In genomic region chr9:62531459-62532275, GRCm38 (mm10) we compare ENCODE assay signal across 8 mouse cellular contexts. TPM values are rescaled to one million over a fixed set of nuclear protein-coding genes. Genes with fewer than 3 reads are reported as not detected.
DNase-seq lines count a peak whose midpoint lies in the region; ATAC-seq lines count a peak whose summit lies in the region.

No protein-coding gene starts in this region.

- H3K9me3 ChIP-seq in kidney, embryonic 16.5 days (ENCODE audit: low read length) = no peaks in the 10 kb centered on the region
- no peaks in the 10 kb centered on the region for H3K9me3 ChIP-seq in intestine, embryonic 16.5 days (ENCODE audit: control insufficient read depth, low read length)
- H3K9me3 ChIP-seq in lung, embryonic 16.5 days (ENCODE audit: control insufficient read depth, low read length) = no peaks in the 10 kb centered on the region

- H3K9ac ChIP-seq in kidney, embryonic 16.5 days (replicated peaks; ENCODE audit: low read length) = peak overlapping the region; percentile 56
- peak overlapping the region; percentile 48 for H3K9ac ChIP-seq in intestine, embryonic 16.5 days (ENCODE audit: low read depth, low read length)
- peak overlapping the region; percentile 50 for H3K9ac ChIP-seq in lung, embryonic 16.5 days (ENCODE audit: low read length)

- no peak for DNase-seq in kidney, adult 9 months
- DNase-seq in cerebellum, postnatal 10 days = peak; percentile 83 to 84
- peak; percentile 59 for DNase-seq in gastrocnemius, postnatal 10 days
- DNase-seq in right cerebral cortex, postnatal 14 days = peak; percentile 58
- no peak for DNase-seq in urinary bladder, adult 2 months (ENCODE audit: low spot score)

- H3K4me2 ChIP-seq in kidney, embryonic 16.5 days (replicated peaks; ENCODE audit: low read depth, low read length) = 0 out of 2 replicates have a peak overlapping the region, but pooled peaks have one; percentile 7
- H3K4me2 ChIP-seq in intestine, embryonic 16.5 days (ENCODE audit: low read depth, low read length) = peak overlapping the region; percentile 1; the same call in 1 of the 2 replicates
- 0 out of 2 replicates have a peak overlapping the region, but pooled peaks have one; percentile 7 for H3K4me2 ChIP-seq in lung, embryonic 16.5 days (ENCODE audit: low read depth, low read length)

- no peak overlapping the region for H3K4me3 ChIP-seq in kidney, embryonic 16.5 days (ENCODE audit: low read length)
- H3K4me3 ChIP-seq in intestine, embryonic 16.5 days (ENCODE audit: low read length) = no peak overlapping the region
- H3K4me3 ChIP-seq in lung, embryonic 16.5 days (ENCODE audit: low read length) = no peak overlapping the region

- H3K27me3 ChIP-seq in kidney, embryonic 16.5 days (ENCODE audit: insufficient read depth, low read length) = 0 out of 2 replicates have a peak, but pooled peaks cover 5% of the 10 kb centered on the region
- H3K27me3 ChIP-seq in intestine, embryonic 16.5 days (replicated peaks; ENCODE audit: control insufficient read depth, insufficient read depth, low read length) = peaks cover 6% of the 10 kb centered on the region; the same call in 1 of the 2 replicates
- H3K27me3 ChIP-seq in lung, embryonic 16.5 days (ENCODE audit: control insufficient read depth, insufficient read depth, low read depth, low read length) = no peaks in the 10 kb centered on the region

- H3K36me3 ChIP-seq in kidney, embryonic 16.5 days (ENCODE audit: insufficient read depth, low read length) = no peaks in the 10 kb centered on the region
- no peaks in the 10 kb centered on the region for H3K36me3 ChIP-seq in intestine, embryonic 16.5 days (ENCODE audit: control insufficient read depth, insufficient read depth, low read length)
- no peaks in the 10 kb centered on the region for H3K36me3 ChIP-seq in lung, embryonic 16.5 days (ENCODE audit: control insufficient read depth, insufficient read depth, low read length)

- H3K27ac ChIP-seq in kidney, embryonic 16.5 days (ENCODE audit: low read length) = peak overlapping the region; percentile 80
- H3K27ac ChIP-seq in intestine, embryonic 16.5 days (ENCODE audit: low read length) = peak overlapping the region; percentile 3
- peak overlapping the region; percentile 90 for H3K27ac ChIP-seq in lung, embryonic 16.5 days (ENCODE audit: low read length)

- peaks cover 43% of the 10 kb centered on the region for H3K4me1 ChIP-seq in kidney, embryonic 16.5 days (ENCODE audit: insufficient read depth, low read length)
- H3K4me1 ChIP-seq in intestine, embryonic 16.5 days (ENCODE audit: control insufficient read depth, insufficient read depth, low read length) = peaks cover 21% of the 10 kb centered on the region
- peaks cover 44% of the 10 kb centered on the region for H3K4me1 ChIP-seq in lung, embryonic 16.5 days (replicated peaks; ENCODE audit: control insufficient read depth, insufficient read depth, low read length)

- ATAC-seq in kidney, embryonic 16.5 days (ENCODE audit: low FRiP score, low TSS enrichment) = peak; percentile 77
- ATAC-seq in intestine, embryonic 16.5 days = peak; percentile 42
- peak; percentile 55 for ATAC-seq in lung, embryonic 16.5 days (ENCODE audit: low read depth)

- WGBS in kidney, embryonic 16.5 days = 20% methylated on average over 12 of the region's 12 CpGs
- WGBS in intestine, embryonic 16.5 days = 45% methylated on average over 12 of the region's 12 CpGs
- WGBS in lung, embryonic 16.5 days = 24% methylated on average over 12 of the region's 12 CpGs

RNA-seq across cellular contexts. Expression of gene Coro2b, which starts 5.2 kb away (rescaled TPM):
- polyA plus RNA-seq in kidney, embryonic 16.5 days (2015; fragmentation: Nextera tagmentation; extraction: Ambion mirVana) = 19.9 and 22.1 TPM in 2 replicates
- 10 to 100 TPM; 10.6 to 12.4 TPM for total RNA-seq in gastrocnemius, postnatal 10 days (2021)
- 7.0 and 8.2 TPM in 2 replicates for polyA plus RNA-seq in intestine, embryonic 16.5 days (2015; fragmentation: Nextera tagmentation; extraction: Ambion mirVana)
- 21.6 and 24.6 TPM in 2 replicates for polyA plus RNA-seq in lung, embryonic 16.5 days (2015; fragmentation: Nextera tagmentation; extraction: Ambion mirVana)
- polyA plus RNA-seq in urinary bladder, adult 2 months (2012; rRNA removed) = 4.9 and 7.9 TPM in 2 replicates

Comparison
In these comparisons a context has a peak if more than half of its experiments do, and no peak if none do; other contexts are left out.
1. H3K27ac ChIP-seq: peak in every context shown above with its lines; median percentile 90 in lung, embryonic 16.5 days; 80 in kidney, embryonic 16.5 days; 3 in intestine, embryonic 16.5 days.
2. DNase-seq: peak in cerebellum, postnatal 10 days (2 of 2), gastrocnemius, postnatal 10 days (single experiment) and right cerebral cortex, postnatal 14 days (single experiment); none in kidney, adult 9 months (single experiment) and urinary bladder, adult 2 months (single experiment).
3. Peak in every context shown above with its lines, with median percentiles within 50 percentile points of each other: ATAC-seq, H3K4me2 ChIP-seq and H3K9ac ChIP-seq.